Mouse (Mus musculus) kidney, adult 10 weeks (tissue): ENCODE results near the gene Rragb. TPM values are rescaled to one million over a fixed set of nuclear protein-coding genes. Genes with fewer than 3 reads are reported as not detected.

Source experiments
- polyA plus RNA-seq: library from polyadenylated mRNA; stranded (reverse); fragments of 350-450 nt; fragmentation: Illumina TruSeq; extraction: RNeasy Lipid Tissue Mini Kit (QIAGEN cat#74804); gene quantifications from one replicate; pipeline ENCODE4 v1.2.3, GENCODE M21; 2014; ENCODE audit warnings: low read depth, low replicate concordance

Gene Rragb
- polyA plus RNA-seq: 7.6 TPM

GRCm38 (mm10) chrX:153139734-153140515 lies at the start of gene Rragb:
Gene Rragb, plus strand, starts transcription at chrX:153139981.

GRCm38 (mm10) chrX:153118486-153118885 lies 21.3 kb upstream of the Rragb start, which contains the start of gene Foxr2:
Gene Foxr2, plus strand, starts transcription at chrX:153118786.

Other genes starting within 250 kb of the Rragb start
- gene Usp51, start 133.5 kb upstream of the Rragb start, polyA plus RNA-seq: not detected
- gene Mageh1, start 102.4 kb upstream of the Rragb start, polyA plus RNA-seq: 16.1 TPM
- gene Foxr2, start 21.2 kb upstream of the Rragb start, polyA plus RNA-seq: not detected
- gene Klf8, start 97.5 kb downstream of the Rragb start, polyA plus RNA-seq: 0.81 TPM